14 mouse cellular contexts compared by ENCODE assay signal in genomic region chr10:62294112-62294511, GRCm38 (mm10). TPM values are rescaled to one million over a fixed set of nuclear protein-coding genes. Genes with fewer than 3 reads are reported as not detected.
DNase-seq lines count a peak whose midpoint lies in the region; ATAC-seq and TF ChIP-seq lines count a peak whose summit lies in the region.
"Had no signal": no experiment of that assay in that cellular context is flagged by ENCODE, and none has a peak within 500 bp of the region (broad histone marks: within the 10 kb centered on the region; RNA-seq: fewer than 3 reads in every experiment).

No protein-coding gene starts in this region.

- no peaks in the 10 kb centered on the region; the same call in 1 of the 2 replicates for H3K36me3 ChIP-seq in heart, adult 2 months (ENCODE audit: control insufficient read depth, insufficient read depth, low read length)
- peaks cover 16% of the 10 kb centered on the region; the same call in 1 of the 2 replicates for H3K36me3 ChIP-seq in midbrain, embryonic 15.5 days (replicated peaks)

- no peaks in the 10 kb centered on the region for H3K9me3 ChIP-seq in midbrain, embryonic 15.5 days

- DNase-seq in MN1 (ENCODE audit: low spot score) (peak; percentile 53), NIH3T3 (ENCODE audit: low read depth) (peak; percentile 10)
- peak; percentile 73 to 77 for DNase-seq in cerebellum, postnatal 25 days
- peak; percentile 57 to 59 for DNase-seq in layer of hippocampus, postnatal 10 days (ENCODE audit: low spot score in 2 of 2)
- no peak for DNase-seq in thymus, postnatal 36 days
- DNase-seq in testis, postnatal 14 days (ENCODE audit: low spot score): no peak
- no peak for DNase-seq in heart, adult 2 months
- DNase-seq: kidney, postnatal 4 days; liver had no signal

- TF ChIP-seq POLR2A in heart, adult 2 months (IDR thresholded peaks at IDR 0.05; ENCODE audit: insufficient read depth, low read depth, low read length): no peak

- H3K4me3 ChIP-seq in heart, adult 2 months: no peak overlapping the region
- H3K4me3 ChIP-seq in midbrain, embryonic 15.5 days: no peak overlapping the region
- H3K4me3 ChIP-seq: myocyte had no signal

- no peak for ATAC-seq in midbrain, embryonic 15.5 days (replicated peaks)

- TF ChIP-seq CTCF in heart, adult 2 months (IDR thresholded peaks at IDR 0.05): no peak

- H3K27me3 ChIP-seq in heart, adult 2 months (ENCODE audit: control insufficient read depth, insufficient read depth, low read length): no peaks in the 10 kb centered on the region
- no peaks in the 10 kb centered on the region for H3K27me3 ChIP-seq in midbrain, embryonic 15.5 days (replicated peaks)

- no peak overlapping the region for H3K27ac ChIP-seq in heart, adult 2 months
- no peak overlapping the region for H3K27ac ChIP-seq in midbrain, embryonic 15.5 days
- H3K27ac ChIP-seq: macrophage had no signal

- no peak for TF ChIP-seq EP300 in heart, adult 2 months (IDR thresholded peaks at IDR 0.05; ENCODE audit: insufficient read depth, low read depth, low read length)

- 74% methylated on average over 4 of the region's 4 CpGs for WGBS in heart, adult 2 months
- WGBS in midbrain, embryonic 15.5 days: 83% methylated on average over 4 of the region's 4 CpGs

- intact Hi-C loops in heart, adult 2 months (cut with DNase I): no loop called here

- no peak overlapping the region for H3K9ac ChIP-seq in heart, adult 2 months (ENCODE audit: low read depth, low read length)
- no peak overlapping the region for H3K9ac ChIP-seq in midbrain, embryonic 15.5 days

- no peak overlapping the region for H3K4me2 ChIP-seq in midbrain, embryonic 15.5 days

- no peaks in the 10 kb centered on the region for H3K79me2 ChIP-seq in heart, adult 2 months (replicated peaks; ENCODE audit: control insufficient read depth, insufficient read depth, low read length)

- H3K4me1 ChIP-seq in heart, adult 2 months (ENCODE audit: control insufficient read depth, insufficient read depth, low read length): no peaks in the 10 kb centered on the region
- peaks cover 7% of the 10 kb centered on the region; the same call in 1 of the 2 replicates for H3K4me1 ChIP-seq in midbrain, embryonic 15.5 days

RNA-seq across cellular contexts. Expression of gene Tacr2, which starts 41.9 kb away (rescaled TPM):
- under 1 TPM in 1 of 2 experiments, not detected in 1; 0.25 TPM for total RNA-seq in layer of hippocampus, postnatal 10 days (2021)
- not detected for total RNA-seq in heart, adult 2 months (2021)
- not detected in 2 replicates for polyA plus RNA-seq in heart, adult 2 months (2012; rRNA removed)
- not detected in 2 replicates for polyA plus RNA-seq in midbrain, embryonic 15.5 days (2015; fragmentation: Nextera tagmentation; extraction: Ambion mirVana)
- polyA plus RNA-seq: embryonic facial prominence, embryonic 14.5 days; heart, embryonic 14.5 days; macrophage had no signal

Comparison
In these comparisons a context has a peak if more than half of its experiments do, and no peak if none do; other contexts are left out.
1. DNase-seq: peak in MN1 (single experiment), NIH3T3 (single experiment), cerebellum, postnatal 25 days (2 of 2) and layer of hippocampus, postnatal 10 days (2 of 2); none in thymus, postnatal 36 days (0 of 2), testis, postnatal 14 days (single experiment) and heart, adult 2 months (0 of 2).